Mouse (Mus musculus) embryonic fibroblast, embryonic 13.5 days (primary cell): Measurements from ENCODE around the gene Rtl8b. TPM values are rescaled to one million over a fixed set of nuclear protein-coding genes. Genes with fewer than 3 reads are reported as not detected.
"Not testable (repeated sequence)": the region's sequence is repeated elsewhere in the genome, so short reads cannot be mapped to it uniquely, and the experiment has no call there.

ENCODE experiments used
- H3K27ac ChIP-seq: 2 replicates; pipeline ENCODE4 v1.5.1; 2012; ENCODE audit warnings: low read length, control low read depth, inconsistent platforms; ENCODE audit not compliant: insufficient read depth
- H3K4me1 ChIP-seq: 2 replicates; pipeline ENCODE4 v1.6.1; 2011; ENCODE audit warnings: low read length; ENCODE audit not compliant: control insufficient read depth, insufficient read depth
- H3K4me3 ChIP-seq: 2 replicates; pipeline ENCODE4 v1.5.1; 2011; ENCODE audit warnings: mild to moderate bottlenecking, control low read depth, low read length; ENCODE audit not compliant: insufficient read depth
- CTCF ChIP-seq: IDR thresholded peaks from 2 replicates; pipeline ENCODE4 v1.5.1; 2011; ENCODE audit warnings: mild to moderate bottlenecking, control low read depth, low read length, moderate library complexity, borderline replicate concordance; ENCODE audit not compliant: insufficient read depth
- POLR2A ChIP-seq: IDR thresholded peaks from 2 replicates; pipeline ENCODE4 v1.6.1; 2011; ENCODE audit warnings: low read depth, mild to moderate bottlenecking, control low read depth, low read length, moderate library complexity
- polyA plus RNA-seq: library from polyadenylated mRNA; stranded (reverse); fragments of >200 nt; gene quantifications from 2 replicates; pipeline ENCODE4 v1.2.4, GENCODE M21; 2011; ENCODE audit warnings: low read depth; ENCODE audit not compliant: missing spikeins, insufficient read length

The Rtl8b gene
- polyA plus RNA-seq, 1 experiment = 42.5 TPM

DNA sequence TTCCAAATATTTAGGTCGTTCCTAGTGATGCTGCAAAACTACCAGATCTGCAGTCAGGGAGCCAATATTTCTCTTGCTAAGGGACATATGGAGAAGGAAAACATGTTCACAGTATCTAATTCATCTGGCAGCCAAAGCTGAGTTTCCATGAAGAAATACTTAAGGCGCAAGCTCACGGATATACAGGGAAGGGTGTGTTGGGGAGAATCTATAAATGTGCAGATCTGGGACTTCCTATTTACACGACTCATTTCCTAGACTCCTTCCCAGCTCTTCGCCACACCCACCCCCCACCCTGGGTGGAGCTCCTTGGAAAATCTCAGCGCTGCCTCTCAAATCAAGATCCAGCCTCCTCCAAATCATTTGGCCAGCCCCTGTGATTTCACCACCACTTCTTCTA, 24.3 kb downstream of the Rtl8b start:
- Histone ChIP-seq H3K4me3 (no peak overlapping the region), H3K27ac (no peak overlapping the region), H3K4me1 (no peaks in the 10 kb centered on the region)
- TF ChIP-seq POLR2A (no peak), CTCF (no peak)

GRCm38 (mm10) chrX:53642980-53643961, 26.9 kb downstream of the Rtl8b start, which contains the start of gene Rtl8a:
Gene Rtl8a, minus strand, starts transcription at chrX:53643682.
- peak; percentile 48 for TF ChIP-seq POLR2A
- not testable (repeated sequence) for H3K4me3 ChIP-seq, H3K27ac ChIP-seq, H3K4me1 ChIP-seq

DNA sequence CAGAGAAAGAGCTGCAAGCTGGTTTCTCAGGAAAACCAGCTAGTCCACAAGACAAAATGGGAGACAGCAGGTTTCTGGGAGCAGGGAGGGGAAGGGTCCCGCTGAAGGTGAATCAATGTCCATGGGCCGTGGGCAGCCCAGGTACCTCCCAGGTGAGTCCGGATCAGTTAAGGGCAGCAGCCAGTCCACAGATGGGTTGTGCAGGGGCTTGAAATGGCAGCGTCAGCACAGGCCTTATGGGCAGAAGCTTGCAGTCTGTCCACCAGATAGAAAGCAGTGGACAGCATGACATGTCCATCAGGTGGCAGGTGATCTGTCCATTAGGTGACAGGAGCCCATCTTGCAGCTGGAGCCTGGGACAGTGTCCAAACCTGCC, 27.6 kb downstream of the Rtl8b start:
- H3K4me1 ChIP-seq, H3K27ac ChIP-seq, H3K4me3 ChIP-seq: not testable (repeated sequence)

- not testable (repeated sequence) for H3K4me1 ChIP-seq
Measured at GRCm38 (mm10) chrX:53638107-53638506, 32.1 kb downstream of the Rtl8b start.

More at GRCm38 (mm10) chrX:53638107-53638506, 32.1 kb downstream of the Rtl8b start:
- H3K27ac ChIP-seq, H3K4me3 ChIP-seq: not testable (repeated sequence)

Other genes with a start within 250 kb of the Rtl8b start
- gene Etd, start 235.5 kb downstream of the Rtl8b start, polyA plus RNA-seq = not detected in 2 replicates
- gene Rtl8c, start 62.4 kb downstream of the Rtl8b start, polyA plus RNA-seq = 14.5 and 15.6 TPM in 2 replicates
- not detected in 2 replicates for gene Gm14597, start 61.4 kb downstream of the Rtl8b start, polyA plus RNA-seq
- gene Rtl8a, start 26.7 kb downstream of the Rtl8b start, polyA plus RNA-seq = 41.2 and 46.1 TPM in 2 replicates
- not detected in 2 replicates for gene 4930502E18Rik, start 54.4 kb upstream of the Rtl8b start, polyA plus RNA-seq
- not detected in 2 replicates for gene 1700013H16Rik, start 87.4 kb upstream of the Rtl8b start, polyA plus RNA-seq
- not detected in 2 replicates for gene Zfp36l3, start 106.0 kb upstream of the Rtl8b start, polyA plus RNA-seq
- gene Xlr, start 127.3 kb upstream of the Rtl8b start, polyA plus RNA-seq = 1.5 TPM in 1 of 2 replicates, not detected in the other